Mouse (Mus musculus): Measurements from ENCODE around the gene Slc27a1.

DNA sequence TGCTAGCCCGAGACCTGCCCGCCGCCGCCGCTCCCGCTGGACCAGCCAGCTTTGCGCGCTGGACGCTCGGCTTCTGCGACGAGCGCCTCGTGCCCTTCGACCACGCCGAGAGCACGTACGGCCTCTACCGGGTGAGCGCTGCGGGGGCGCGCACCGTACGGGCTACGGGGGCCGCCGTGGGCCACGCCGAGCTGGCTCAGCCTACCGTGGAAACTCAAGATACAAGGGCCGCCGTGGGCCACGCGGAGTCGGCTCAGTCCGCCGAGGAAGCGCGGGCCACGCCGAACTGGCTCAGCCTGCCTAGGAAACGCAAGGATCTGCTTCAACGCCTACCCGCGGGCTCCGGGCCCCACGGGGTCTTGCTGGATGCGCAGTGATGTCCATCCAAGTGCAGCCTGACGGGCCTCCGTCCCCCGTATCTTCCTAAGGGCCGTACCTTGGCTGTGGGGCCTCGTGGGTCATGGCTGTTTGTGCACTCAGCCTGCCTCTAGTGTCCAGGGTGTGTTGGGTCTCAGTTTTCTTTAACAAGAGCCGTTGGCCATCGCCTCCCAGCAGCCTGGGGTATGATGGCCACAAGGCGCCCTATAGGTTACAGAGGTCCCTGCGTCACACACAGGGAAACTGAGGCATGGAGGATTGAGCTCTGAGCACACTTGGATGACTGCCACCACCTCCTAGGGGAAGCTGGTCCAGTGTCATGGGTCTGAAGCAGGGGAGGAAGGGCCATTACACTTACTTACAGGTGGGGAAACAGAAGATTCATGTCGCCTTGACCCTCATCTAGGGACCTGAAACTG lies 23.9 kb downstream of the Slc27a1 start:
- TF ChIP-seq EP300 (IDR thresholded peaks at IDR 0.05; ENCODE audit: insufficient read depth, low read depth, low read length), result no peak
- no peak for TF ChIP-seq POLR2A (IDR thresholded peaks at IDR 0.05; ENCODE audit: insufficient read depth, low read length)
